Mouse (Mus musculus) liver, embryonic 14.5 days (tissue): ENCODE data around the gene Magi1.

Source experiments
- CTCF ChIP-seq: IDR thresholded peaks from 2 replicates; pipeline ENCODE4 v1.5.1; 2016; ENCODE audit warnings: antibody characterized with exemption, low read depth, control low read depth
- EP300 ChIP-seq: IDR thresholded peaks from 2 replicates; pipeline ENCODE4 v1.6.1; 2016; ENCODE audit warnings: antibody characterized with exemption, low read depth

DNA sequence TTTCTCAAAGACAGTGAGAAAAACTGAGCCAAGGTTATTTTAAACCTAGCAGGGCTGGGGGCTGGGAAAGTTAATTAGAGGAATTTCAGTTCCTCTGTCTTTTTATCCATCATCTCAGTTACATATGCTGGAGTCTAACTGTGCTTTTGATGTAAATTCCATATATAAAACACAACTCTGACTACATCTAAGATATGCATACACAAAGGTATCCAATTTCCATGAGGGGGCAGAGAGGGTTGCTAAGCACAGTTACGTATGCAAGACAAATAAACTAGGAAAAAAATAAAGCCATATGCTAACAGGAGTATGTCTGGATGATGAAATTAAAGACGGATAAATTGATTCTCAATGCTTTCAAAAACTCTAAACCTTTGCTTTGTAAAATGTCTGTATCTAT lies 315.0 kb downstream of the Magi1 start:
- no peak for TF ChIP-seq CTCF
- TF ChIP-seq EP300 = no peak
